Comparison of ENCODE assay signal across 12 mouse cellular contexts in genomic region chr16:93106811-93107523, GRCm38 (mm10).
DNase-seq lines count a peak whose midpoint lies in the region; ATAC-seq lines count a peak whose summit lies in the region.
"Had no signal": no experiment of that assay in that cellular context is flagged by ENCODE, and none has a peak within 500 bp of the region (broad histone marks: within the 10 kb centered on the region; RNA-seq: fewer than 3 reads in every experiment).

No protein-coding gene starts in this region.

- no peak for DNase-seq in limb, embryonic 10.5 days (ENCODE audit: low spot score)
- peak; percentile 65 for DNase-seq in adrenal gland, postnatal 14 days
- peak; percentile 49 to 71 for DNase-seq in heart, adult 9 months (ENCODE audit: low spot score in 2 of 2)
- no peak for DNase-seq in spleen, postnatal 10 days (ENCODE audit: low spot score in 2 of 2)
- no peak for DNase-seq in spleen, postnatal 4 days (ENCODE audit: low spot score in 2 of 2)
- DNase-seq: cerebellum, postnatal 25 days had no signal

- no peak overlapping the region for H3K9ac ChIP-seq in limb, embryonic 12.5 days (replicated peaks)
- H3K9ac ChIP-seq in limb, embryonic 15.5 days = no peak overlapping the region
- H3K9ac ChIP-seq: liver, embryonic 14.5 days; midbrain, embryonic 13.5 days had no signal

- no peak overlapping the region for H3K4me3 ChIP-seq in limb, embryonic 12.5 days (replicated peaks)
- H3K4me3 ChIP-seq in limb, embryonic 10.5 days = no peak overlapping the region
- no peak overlapping the region for H3K4me3 ChIP-seq in limb, embryonic 15.5 days
- H3K4me3 ChIP-seq: forebrain, embryonic 10.5 days; midbrain, embryonic 13.5 days had no signal

- 0 out of 2 replicates have a peak, but pooled peaks cover 3% of the 10 kb centered on the region for H3K9me3 ChIP-seq in limb, embryonic 12.5 days
- no peaks in the 10 kb centered on the region for H3K9me3 ChIP-seq in limb, embryonic 10.5 days (replicated peaks)
- no peaks in the 10 kb centered on the region for H3K9me3 ChIP-seq in limb, embryonic 15.5 days
- H3K9me3 ChIP-seq: forebrain, embryonic 10.5 days; midbrain, embryonic 13.5 days had no signal

- no peaks in the 10 kb centered on the region for H3K36me3 ChIP-seq in limb, embryonic 12.5 days
- H3K36me3 ChIP-seq in limb, embryonic 10.5 days = no peaks in the 10 kb centered on the region
- H3K36me3 ChIP-seq in limb, embryonic 15.5 days = no peaks in the 10 kb centered on the region
- H3K36me3 ChIP-seq: forebrain, embryonic 10.5 days; midbrain, embryonic 13.5 days had no signal

- H3K4me1 ChIP-seq in limb, embryonic 12.5 days (replicated peaks) = no peaks in the 10 kb centered on the region
- H3K4me1 ChIP-seq in limb, embryonic 10.5 days = no peaks in the 10 kb centered on the region
- 0 out of 2 replicates have a peak, but pooled peaks cover 13% of the 10 kb centered on the region for H3K4me1 ChIP-seq in limb, embryonic 15.5 days
- H3K4me1 ChIP-seq: midbrain, embryonic 13.5 days had no signal

- 66% methylated on average over 13 of the region's 13 CpGs for WGBS in limb, embryonic 12.5 days
- WGBS in limb, embryonic 10.5 days = 80% methylated on average over 13 of the region's 13 CpGs
- WGBS in limb, embryonic 15.5 days = 49% methylated on average over 13 of the region's 13 CpGs

- H3K27me3 ChIP-seq in limb, embryonic 12.5 days = no peaks in the 10 kb centered on the region
- H3K27me3 ChIP-seq in limb, embryonic 10.5 days (ENCODE audit: low read depth, poor library complexity, severe bottlenecking) = no peaks in the 10 kb centered on the region
- H3K27me3 ChIP-seq in limb, embryonic 15.5 days = no peaks in the 10 kb centered on the region
- H3K27me3 ChIP-seq: midbrain, embryonic 13.5 days had no signal

- no peak overlapping the region for H3K4me2 ChIP-seq in limb, embryonic 12.5 days
- no peak overlapping the region for H3K4me2 ChIP-seq in limb, embryonic 15.5 days
- H3K4me2 ChIP-seq: midbrain, embryonic 13.5 days had no signal

- no peak overlapping the region for H3K27ac ChIP-seq in limb, embryonic 12.5 days
- H3K27ac ChIP-seq in limb, embryonic 10.5 days = no peak overlapping the region
- peak overlapping the region; percentile 43; the same call in 1 of the 2 replicates for H3K27ac ChIP-seq in limb, embryonic 15.5 days
- H3K27ac ChIP-seq: forebrain, embryonic 10.5 days; liver, embryonic 14.5 days; midbrain, embryonic 13.5 days had no signal

- ATAC-seq in limb, embryonic 12.5 days (ENCODE audit: insufficient number of reproducible peaks, insufficient read depth, low FRiP score, low TSS enrichment, low read depth) = peak; percentile 59
- peak; percentile 58; the same call in 1 of the 2 replicates for ATAC-seq in limb, embryonic 15.5 days (ENCODE audit: insufficient number of reproducible peaks, low FRiP score, low TSS enrichment, low read depth)
- ATAC-seq in granulocyte monocyte progenitor cell, adult 5-6 weeks (replicated peaks; ENCODE audit: poor library complexity, severe bottlenecking) = no peak
- ATAC-seq: midbrain, embryonic 13.5 days had no signal

Comparison
In these comparisons a context has a peak if more than half of its experiments do, and no peak if none do; other contexts are left out.
1. DNase-seq: peak in adrenal gland, postnatal 14 days (single experiment) and heart, adult 9 months (2 of 2); none in limb, embryonic 10.5 days (single experiment), spleen, postnatal 10 days (0 of 2) and spleen, postnatal 4 days (0 of 2).